Mouse (Mus musculus): ENCODE data around the gene Nkx6-2. TPM values are rescaled to one million over a fixed set of nuclear protein-coding genes. Genes with fewer than 3 reads are reported as not detected.

The Nkx6-2 gene
- polyA plus RNA-seq, 1 experiment = 0.53 TPM

DNA sequence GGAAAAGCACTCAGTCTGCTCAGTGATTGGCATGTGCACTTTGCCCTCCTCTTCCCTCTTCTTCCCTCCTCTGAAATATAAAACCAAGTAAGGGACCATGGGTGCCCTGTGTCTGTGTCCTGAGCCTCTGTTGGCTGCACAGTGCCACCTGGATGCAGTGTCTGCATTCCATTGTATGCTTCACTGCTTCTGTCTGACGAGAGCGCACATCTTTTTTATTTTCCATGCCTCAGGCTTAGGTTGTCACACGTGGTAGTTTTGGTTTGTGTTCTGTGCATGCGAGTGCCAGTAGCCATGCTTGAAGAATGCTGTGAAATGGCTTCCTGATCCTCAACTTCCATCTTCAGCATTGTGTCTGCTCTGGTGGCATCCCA is 51.2 kb downstream of the Nkx6-2 start:
- no peak for DNase-seq
- H3K4me3 ChIP-seq (replicated peaks; ENCODE audit: extremely low read depth, low read depth, low read length) = no peak overlapping the region
- TF ChIP-seq CTCF (IDR thresholded peaks at IDR 0.05; ENCODE audit: insufficient read depth, low read length) = no peak
- no peaks in the 10 kb centered on the region for H3K4me1 ChIP-seq (ENCODE audit: control insufficient read depth, insufficient read depth, low read length)
- 81% methylated on average over 4 of the region's 4 CpGs for WGBS

DNA sequence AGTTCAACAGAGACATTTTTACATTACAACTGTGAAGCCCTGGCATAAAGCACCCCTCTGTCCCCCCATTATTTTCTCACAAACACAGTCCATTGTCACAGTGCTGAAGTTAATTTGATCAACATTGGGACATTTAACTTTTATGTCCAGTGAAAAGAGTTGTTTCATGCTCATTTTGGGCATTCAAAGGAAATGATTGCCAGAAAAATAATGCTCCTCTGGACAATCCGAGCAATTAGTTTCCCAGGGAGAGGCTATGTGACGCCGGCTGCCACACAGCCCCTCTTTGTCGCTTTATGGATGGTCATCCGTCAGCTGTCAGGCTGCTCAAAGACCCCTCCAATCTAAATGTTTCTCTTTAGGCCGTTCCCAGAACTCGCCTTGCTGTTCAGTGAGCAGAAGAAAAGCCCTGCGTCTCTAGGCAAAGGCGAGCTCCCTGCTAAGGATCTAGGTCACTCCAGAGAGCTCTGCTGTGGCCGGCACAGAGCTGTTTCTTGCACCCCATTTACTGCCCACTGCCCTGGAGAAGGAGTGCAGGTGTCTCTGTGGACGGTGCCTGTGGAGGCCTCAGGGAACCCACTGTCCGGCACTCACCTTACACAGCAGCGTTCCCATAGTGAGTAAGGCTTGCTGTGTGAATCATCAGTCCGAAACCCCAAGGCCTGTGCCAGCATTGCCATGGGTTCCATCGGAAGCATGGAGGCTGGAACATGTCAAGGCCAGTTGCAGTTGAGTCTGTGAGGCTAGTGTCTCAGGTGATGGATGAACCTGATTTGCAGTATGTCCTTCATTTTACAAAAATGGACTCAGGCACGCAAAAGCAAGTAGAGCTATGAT is 51.8 kb downstream of the Nkx6-2 start:
- Histone ChIP-seq H3K4me1 (ENCODE audit: control insufficient read depth, insufficient read depth, low read length) (no peaks in the 10 kb centered on the region), H3K4me3 (replicated peaks; ENCODE audit: extremely low read depth, low read depth, low read length) (no peak overlapping the region)
- 75% methylated on average over 16 of the region's 16 CpGs for WGBS
- TF ChIP-seq CTCF (IDR thresholded peaks at IDR 0.05; ENCODE audit: insufficient read depth, low read length) (no peak), POLR2A (IDR thresholded peaks at IDR 0.05; ENCODE audit: borderline replicate concordance, extremely low read depth, low read depth, low read length) (no peak)
- DNase-seq = no peak

Other genes with a start within 250 kb of the Nkx6-2 start
- gene Inpp5a, start 193.7 kb downstream of the Nkx6-2 start, polyA plus RNA-seq (2012; rRNA removed) = 52.1 and 61.0 TPM in 2 replicates
- 9.8 and 13.5 TPM in 2 replicates for gene Cfap46, start 101.0 kb upstream of the Nkx6-2 start, polyA plus RNA-seq (2012; rRNA removed)